Mouse (Mus musculus): ENCODE measurements around the gene Axin2. TPM values are rescaled to one million over a fixed set of nuclear protein-coding genes. Genes with fewer than 3 reads are reported as not detected.
"Not testable (repeated sequence)": the region's sequence is repeated elsewhere in the genome, so short reads cannot be mapped to it uniquely, and the experiment has no call there.

Gene Axin2
- 1 to 10 TPM; 3.5 to 6.6 TPM for total RNA-seq (2021)
- polyA plus RNA-seq (2012; rRNA removed), result 2.7 and 2.8 TPM in 2 replicates
- long read RNA-seq, result 0 reads

- WGBS, result under 1% methylated on average over 53 of the region's 53 CpGs
- Histone ChIP-seq H3K27me3 (ENCODE audit: control insufficient read depth, insufficient read depth, low read length) (no peaks in the 10 kb centered on the region), H3K4me1 (ENCODE audit: control insufficient read depth, insufficient read depth, low read length) (no peaks in the 10 kb centered on the region), H3K79me2 (replicated peaks; ENCODE audit: control insufficient read depth, insufficient read depth, low read length) (no peaks in the 10 kb centered on the region), H3K27ac (peak within 1 kb of the TSS; percentile 96), H3K36me3 (ENCODE audit: control insufficient read depth, insufficient read depth, low read length) (no peaks in the 10 kb centered on the region), H3K9ac (ENCODE audit: low read depth, low read length) (peak within 1 kb of the TSS; percentile 92), H3K4me3 (peak within 1 kb of the TSS; percentile 98)
- intact Hi-C loops (cut with DNase I), result loop anchor here (5.0 kb wide), 1 partner anchor 473 kb away; no protein-coding TSS in a partner anchor
- DNase-seq, result peak; percentile 90 to 93
- TF ChIP-seq POLR2A (IDR thresholded peaks at IDR 0.05; ENCODE audit: insufficient read depth, low read depth, low read length), result no peak
- TF ChIP-seq CTCF (IDR thresholded peaks at IDR 0.05), result peak; percentile 26; the same call in 1 of the 2 replicates
These were observed at the start of gene Axin2 for GRCm38 (mm10) chr11:108920158-108920635. Axin2 (plus strand) TSS chr11:108920349.

GRCm38 (mm10) chr11:108871284-108871683 lies 48.9 kb upstream of the Axin2 start:
- H3K27ac ChIP-seq; H3K4me3 ChIP-seq; H3K9ac ChIP-seq (ENCODE audit: low read depth, low read length); intact Hi-C loops (cut with DNase I); H3K4me1 ChIP-seq (ENCODE audit: control insufficient read depth, insufficient read depth, low read length); H3K36me3 ChIP-seq (ENCODE audit: control insufficient read depth, insufficient read depth, low read length); H3K79me2 ChIP-seq (replicated peaks; ENCODE audit: control insufficient read depth, insufficient read depth, low read length); DNase-seq; H3K27me3 ChIP-seq (ENCODE audit: control insufficient read depth, insufficient read depth, low read length): not testable (repeated sequence)
- WGBS, result 100% methylated on average over 1 of the region's 1 CpGs

DNA sequence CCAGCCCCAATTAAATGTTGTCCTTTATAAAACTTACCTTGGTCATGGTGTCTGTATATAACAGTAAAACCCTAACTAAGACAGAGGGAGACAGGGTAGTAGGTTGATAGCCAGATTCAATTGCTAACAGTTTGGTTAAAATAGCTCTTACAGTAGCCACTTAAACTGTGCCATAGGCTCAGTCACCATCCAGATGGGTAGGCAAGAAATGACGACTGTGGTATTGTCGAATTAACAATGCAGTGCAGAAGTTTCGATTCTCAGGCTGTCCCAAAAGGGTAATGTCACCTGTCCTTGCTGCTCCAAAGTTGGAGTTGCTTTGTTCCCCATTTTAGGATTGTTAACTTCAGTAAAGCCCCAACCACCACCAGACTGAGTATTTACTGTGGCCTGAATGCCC lies 48.4 kb upstream of the Axin2 start:
- Histone ChIP-seq H3K4me3 (no peak overlapping the region), H3K36me3 (ENCODE audit: control insufficient read depth, insufficient read depth, low read length) (no peaks in the 10 kb centered on the region), H3K79me2 (replicated peaks; ENCODE audit: control insufficient read depth, insufficient read depth, low read length) (no peaks in the 10 kb centered on the region), H3K4me1 (ENCODE audit: control insufficient read depth, insufficient read depth, low read length) (no peaks in the 10 kb centered on the region), H3K27me3 (ENCODE audit: control insufficient read depth, insufficient read depth, low read length) (no peaks in the 10 kb centered on the region), H3K9ac (ENCODE audit: low read depth, low read length) (no peak overlapping the region), H3K27ac (no peak overlapping the region)
- WGBS, result 89% methylated on average over 3 of the region's 3 CpGs
- intact Hi-C loops (cut with DNase I), result no loop called here
- DNase-seq, result no peak
- TF ChIP-seq EP300 (IDR thresholded peaks at IDR 0.05; ENCODE audit: insufficient read depth, low read depth, low read length) (no peak), CTCF (IDR thresholded peaks at IDR 0.05) (no peak), POLR2A (IDR thresholded peaks at IDR 0.05; ENCODE audit: insufficient read depth, low read depth, low read length) (no peak)

- H3K9ac ChIP-seq (ENCODE audit: low read depth, low read length), result no peak overlapping the region
- H3K27me3 ChIP-seq (ENCODE audit: control insufficient read depth, insufficient read depth, low read length), result no peaks in the 10 kb centered on the region
- H3K27ac ChIP-seq, result no peak overlapping the region
- no peaks in the 10 kb centered on the region for H3K36me3 ChIP-seq (ENCODE audit: control insufficient read depth, insufficient read depth, low read length)
- H3K4me1 ChIP-seq (ENCODE audit: control insufficient read depth, insufficient read depth, low read length), result no peaks in the 10 kb centered on the region
- no peaks in the 10 kb centered on the region for H3K79me2 ChIP-seq (replicated peaks; ENCODE audit: control insufficient read depth, insufficient read depth, low read length)
- intact Hi-C loops (cut with DNase I), result no loop called here
- TF ChIP-seq CTCF (IDR thresholded peaks at IDR 0.05) (no peak), POLR2A (IDR thresholded peaks at IDR 0.05; ENCODE audit: insufficient read depth, low read depth, low read length) (no peak), EP300 (IDR thresholded peaks at IDR 0.05; ENCODE audit: insufficient read depth, low read depth, low read length) (no peak)
- H3K4me3 ChIP-seq, result no peak overlapping the region
- 73% methylated on average over 7 of the region's 7 CpGs for WGBS
- no peak for DNase-seq
These were observed 43.4 kb upstream of the Axin2 start for GRCm38 (mm10) chr11:108876633-108877205.

DNA sequence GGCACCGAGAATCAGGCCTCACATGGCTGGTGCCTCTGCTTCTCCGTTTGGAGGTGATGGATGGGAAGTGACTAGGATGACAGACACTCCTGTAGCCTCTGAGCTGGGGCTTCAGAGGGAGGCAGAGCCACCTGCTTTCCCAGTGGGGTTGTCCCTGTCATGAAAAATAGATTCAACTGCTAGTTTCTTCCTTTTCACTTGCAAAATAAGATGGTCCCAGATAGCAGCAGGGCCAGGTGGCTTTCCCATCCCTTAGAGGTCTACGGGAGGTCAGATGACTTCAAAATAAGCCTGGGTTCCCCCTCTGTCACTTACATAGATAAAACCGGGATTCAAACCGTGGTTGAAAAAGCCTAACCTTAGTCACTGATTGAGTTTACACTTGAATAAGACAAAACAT lies 42.6 kb upstream of the Axin2 start:
- H3K27ac ChIP-seq, result no peak overlapping the region

DNA sequence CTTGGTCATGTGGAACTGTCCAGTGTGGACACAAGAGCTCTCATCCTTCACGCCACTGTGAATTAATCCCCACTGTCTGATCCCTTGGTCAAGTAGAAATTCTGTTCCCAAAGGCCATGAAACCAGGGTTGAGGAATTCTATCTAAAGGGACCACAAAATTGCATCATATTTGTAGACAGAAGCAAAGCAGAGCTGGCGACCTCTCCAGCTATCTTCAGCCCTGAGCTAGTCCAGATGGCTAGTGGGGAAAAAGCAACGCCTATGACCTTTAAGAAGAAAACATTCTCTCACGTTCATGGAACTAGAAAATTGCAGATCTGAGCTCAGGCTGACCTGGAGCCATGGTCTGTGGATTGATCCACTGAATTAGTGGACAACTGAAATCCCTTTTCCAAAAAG lies 39.6 kb upstream of the Axin2 start:
- WGBS, result 52% methylated on average over 4 of the region's 4 CpGs

More for the DNA sequence above, 42.6 kb upstream of the Axin2 start:
- WGBS, result 87% methylated on average over 5 of the region's 5 CpGs
- Histone ChIP-seq H3K4me3 (no peak overlapping the region), H3K27me3 (ENCODE audit: control insufficient read depth, insufficient read depth, low read length) (no peaks in the 10 kb centered on the region), H3K36me3 (ENCODE audit: control insufficient read depth, insufficient read depth, low read length) (no peaks in the 10 kb centered on the region), H3K9ac (ENCODE audit: low read depth, low read length) (no peak overlapping the region), H3K79me2 (replicated peaks; ENCODE audit: control insufficient read depth, insufficient read depth, low read length) (no peaks in the 10 kb centered on the region), H3K4me1 (ENCODE audit: control insufficient read depth, insufficient read depth, low read length) (no peaks in the 10 kb centered on the region)
- intact Hi-C loops (cut with DNase I), result no loop called here
- DNase-seq, result no peak
- TF ChIP-seq POLR2A (IDR thresholded peaks at IDR 0.05; ENCODE audit: insufficient read depth, low read depth, low read length), result no peak
- no peak for TF ChIP-seq CTCF (IDR thresholded peaks at IDR 0.05)
- no peak for TF ChIP-seq EP300 (IDR thresholded peaks at IDR 0.05; ENCODE audit: insufficient read depth, low read depth, low read length)

More for the DNA sequence above, 39.6 kb upstream of the Axin2 start:
- Histone ChIP-seq H3K36me3 (ENCODE audit: control insufficient read depth, insufficient read depth, low read length) (no peaks in the 10 kb centered on the region), H3K27ac (no peak overlapping the region), H3K4me1 (ENCODE audit: control insufficient read depth, insufficient read depth, low read length) (no peaks in the 10 kb centered on the region), H3K79me2 (replicated peaks; ENCODE audit: control insufficient read depth, insufficient read depth, low read length) (no peaks in the 10 kb centered on the region), H3K4me3 (no peak overlapping the region), H3K27me3 (ENCODE audit: control insufficient read depth, insufficient read depth, low read length) (no peaks in the 10 kb centered on the region), H3K9ac (ENCODE audit: low read depth, low read length) (no peak overlapping the region)
- intact Hi-C loops (cut with DNase I), result no loop called here
- DNase-seq, result peak; percentile 33 to 50
- no peak for TF ChIP-seq CTCF (IDR thresholded peaks at IDR 0.05)
- TF ChIP-seq EP300 (IDR thresholded peaks at IDR 0.05; ENCODE audit: insufficient read depth, low read depth, low read length), result no peak
- TF ChIP-seq POLR2A (IDR thresholded peaks at IDR 0.05; ENCODE audit: insufficient read depth, low read depth, low read length), result no peak

Measured in heart, adult 2 months (tissue).